Mouse (Mus musculus): ENCODE measurements around the gene Swt1.

DNA sequence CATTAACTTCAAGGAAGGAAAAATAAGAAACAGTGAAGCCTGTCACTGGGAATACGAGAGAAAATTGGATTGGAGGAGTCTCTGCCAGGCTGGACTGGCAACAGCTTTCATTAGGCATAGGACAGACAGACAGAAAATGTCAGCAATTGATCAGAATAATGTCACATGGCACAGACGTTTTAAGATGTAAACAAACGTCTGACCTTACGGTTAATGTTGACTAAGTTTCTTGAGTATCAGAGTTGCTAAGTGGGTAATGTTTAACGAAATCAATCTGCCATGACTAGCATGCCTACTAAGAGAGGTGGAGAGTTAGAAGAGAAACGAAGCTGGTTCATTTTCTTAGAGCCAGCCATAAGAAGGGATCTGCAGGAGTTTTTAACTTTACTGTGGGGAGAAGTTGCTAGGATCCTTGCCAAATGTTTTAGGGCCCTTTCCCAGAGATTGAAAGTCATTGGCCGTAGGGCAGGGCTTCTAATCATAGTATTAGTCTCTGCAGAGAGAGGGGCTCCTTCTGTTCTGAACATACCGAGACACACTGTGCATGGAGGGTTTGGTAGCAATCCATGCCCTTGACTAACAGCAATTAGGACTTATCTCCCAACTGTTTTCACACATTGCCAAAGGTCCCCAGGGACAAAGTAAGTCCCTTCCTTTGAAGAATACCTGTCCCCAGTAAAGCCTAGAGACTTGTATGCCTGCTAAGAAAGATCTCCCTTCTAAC, 86.8 kb downstream of the Swt1 start:
- TF ChIP-seq TAL1 (IDR thresholded peaks at IDR 0.05; ENCODE audit: low read length): no peak
- TF ChIP-seq GATA1 (IDR thresholded peaks at IDR 0.05; ENCODE audit: low read length): no peak

Data from erythroblast, embryonic 14.5 days (primary cell).